ENCODE assay signal across 27 mouse cellular contexts in the genomic region with DNA sequence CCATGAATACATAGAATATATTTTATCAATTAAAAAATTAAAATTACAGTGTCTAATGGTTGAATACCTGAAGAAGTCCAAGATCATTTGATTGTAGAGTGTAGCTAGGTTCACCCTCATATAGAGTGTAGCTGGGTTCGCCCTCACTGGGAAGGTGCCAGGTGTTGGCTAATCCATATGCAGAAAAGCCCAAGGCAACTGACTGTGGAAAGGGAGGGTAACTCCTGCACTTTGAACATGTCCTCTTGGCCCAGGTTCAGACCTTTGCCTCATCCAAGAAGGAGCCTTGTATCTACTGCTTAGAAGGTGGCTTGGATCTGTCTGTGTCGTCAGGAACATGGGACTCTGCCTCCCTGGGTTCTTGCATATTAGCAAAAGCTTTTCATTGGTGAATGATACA. TPM values are rescaled to one million over a fixed set of nuclear protein-coding genes. Genes with fewer than 3 reads are reported as not detected.
A peak's percentile ranks its signal among the peaks of the same experiment; 100 is the strongest.
DNase-seq lines count a peak whose midpoint lies in the region; ATAC-seq and TF ChIP-seq lines count a peak whose summit lies in the region.
"Had no signal": no experiment of that assay in that cellular context is flagged by ENCODE, and none has a peak within 500 bp of the region (broad histone marks: within the 10 kb centered on the region; RNA-seq: fewer than 3 reads in every experiment).

No protein-coding gene starts in this region.

- WGBS in heart, embryonic 11.5 days (ENCODE audit: insufficient replicate concordance), result 82% methylated on average over 2 of the region's 2 CpGs
- 96% methylated on average over 2 of the region's 2 CpGs for WGBS in limb, embryonic 11.5 days
- WGBS in limb, embryonic 10.5 days, result 96% methylated on average over 2 of the region's 2 CpGs
- WGBS in forebrain, postnatal 0 days, result 86% methylated on average over 2 of the region's 2 CpGs

- no peak for DNase-seq in heart, postnatal 10 days
- peak; percentile 12 for DNase-seq in limb, embryonic 11.5 days (ENCODE audit: low spot score)
- DNase-seq in limb, embryonic 10.5 days (ENCODE audit: low spot score), result no peak
- DNase-seq in gonadal fat pad, adult 2 months (ENCODE audit: low read depth), result peak; percentile 14
- DNase-seq in kidney, postnatal 14 days, result peak; percentile 77
- DNase-seq in urinary bladder, postnatal 10 days (ENCODE audit: low spot score), result no peak
- DNase-seq in forebrain, postnatal 0 days, result no peak
- DNase-seq: adrenal gland, postnatal 14 days; cerebellum, adult 11 months; cerebellum, adult 9-10 months; cerebellum, postnatal 36 days; embryo, embryonic 11 days; gastrocnemius, adult 2 months; gastrocnemius, postnatal 36 days; retina, postnatal 1 day; right cerebral cortex, postnatal 14 days; thymus, postnatal 14 days had no signal

- no peak for ATAC-seq in heart, embryonic 11.5 days (replicated peaks; ENCODE audit: insufficient number of reproducible peaks, low FRiP score, low TSS enrichment)
- no peak for ATAC-seq in limb, embryonic 11.5 days (ENCODE audit: insufficient number of reproducible peaks, low FRiP score, low TSS enrichment, low read depth)
- no peak for ATAC-seq in forebrain, postnatal 0 days
- ATAC-seq: forebrain, embryonic 15.5 days; hindbrain, embryonic 16.5 days; midbrain, embryonic 13.5 days; Patski had no signal

- H3K27me3 ChIP-seq in heart, embryonic 11.5 days (ENCODE audit: control insufficient read depth, insufficient read depth, low read length), result no peaks in the 10 kb centered on the region
- H3K27me3 ChIP-seq in limb, embryonic 11.5 days (ENCODE audit: control insufficient read depth, insufficient read depth, low read length), result no peaks in the 10 kb centered on the region
- no peaks in the 10 kb centered on the region for H3K27me3 ChIP-seq in limb, embryonic 10.5 days (ENCODE audit: low read depth, poor library complexity, severe bottlenecking)
- H3K27me3 ChIP-seq in forebrain, postnatal 0 days (ENCODE audit: insufficient read depth, low read length), result no peaks in the 10 kb centered on the region
- H3K27me3 ChIP-seq: embryonic facial prominence, embryonic 12.5 days; forebrain, embryonic 15.5 days; limb, embryonic 12.5 days; midbrain, embryonic 13.5 days; Patski had no signal

- no peaks in the 10 kb centered on the region for H3K9me3 ChIP-seq in heart, embryonic 11.5 days (replicated peaks; ENCODE audit: control insufficient read depth, low read length)
- no peaks in the 10 kb centered on the region for H3K9me3 ChIP-seq in limb, embryonic 11.5 days (ENCODE audit: control insufficient read depth, low read length)
- no peaks in the 10 kb centered on the region for H3K9me3 ChIP-seq in limb, embryonic 10.5 days (replicated peaks)
- H3K9me3 ChIP-seq in forebrain, postnatal 0 days (ENCODE audit: low read length), result no peaks in the 10 kb centered on the region
- H3K9me3 ChIP-seq: embryonic facial prominence, embryonic 12.5 days; forebrain, embryonic 10.5 days; forebrain, embryonic 15.5 days; limb, embryonic 12.5 days; midbrain, embryonic 13.5 days had no signal

- peak overlapping the region; percentile 15; the same call in 1 of the 2 replicates for H3K27ac ChIP-seq in heart, embryonic 11.5 days (ENCODE audit: low read depth, low read length)
- H3K27ac ChIP-seq in limb, embryonic 11.5 days (replicated peaks; ENCODE audit: low read depth, low read length), result no peak overlapping the region
- no peak overlapping the region for H3K27ac ChIP-seq in limb, embryonic 10.5 days
- no peak overlapping the region for H3K27ac ChIP-seq in forebrain, postnatal 0 days (ENCODE audit: low read depth, low read length)
- H3K27ac ChIP-seq: embryonic facial prominence, embryonic 12.5 days; forebrain, embryonic 10.5 days; forebrain, embryonic 15.5 days; gastrocnemius, adult 2 months; limb, embryonic 12.5 days; macrophage; midbrain, embryonic 13.5 days had no signal

- H3K4me2 ChIP-seq in heart, embryonic 11.5 days, result no peak overlapping the region
- H3K4me2 ChIP-seq in limb, embryonic 11.5 days (ENCODE audit: low read depth, severe bottlenecking), result no peak overlapping the region
- H3K4me2 ChIP-seq in forebrain, postnatal 0 days (ENCODE audit: low read depth), result no peak overlapping the region
- H3K4me2 ChIP-seq: embryonic facial prominence, embryonic 12.5 days; forebrain, embryonic 15.5 days; limb, embryonic 12.5 days; liver, embryonic 11.5 days; midbrain, embryonic 13.5 days had no signal

- no peak for TF ChIP-seq CTCF in forebrain, postnatal 0 days (IDR thresholded peaks at IDR 0.05; ENCODE audit: low read depth)

- H3K4me3 ChIP-seq in heart, embryonic 11.5 days (ENCODE audit: low read depth, low read length), result no peak overlapping the region
- H3K4me3 ChIP-seq in limb, embryonic 11.5 days (ENCODE audit: low read depth, low read length), result no peak overlapping the region
- H3K4me3 ChIP-seq in limb, embryonic 10.5 days, result no peak overlapping the region
- H3K4me3 ChIP-seq in forebrain, postnatal 0 days (ENCODE audit: low read depth, low read length), result no peak overlapping the region
- H3K4me3 ChIP-seq: embryonic facial prominence, embryonic 12.5 days; forebrain, embryonic 10.5 days; forebrain, embryonic 15.5 days; gastrocnemius, adult 2 months; limb, embryonic 12.5 days; midbrain, embryonic 13.5 days had no signal

- intact Hi-C loops in heart, postnatal 10 days (cut with DNase I), result no loop called here

- H3K36me3 ChIP-seq in heart, embryonic 11.5 days (ENCODE audit: control insufficient read depth, insufficient read depth, low read length), result no peaks in the 10 kb centered on the region
- no peaks in the 10 kb centered on the region for H3K36me3 ChIP-seq in limb, embryonic 11.5 days (ENCODE audit: control insufficient read depth, insufficient read depth, low read length)
- no peaks in the 10 kb centered on the region for H3K36me3 ChIP-seq in limb, embryonic 10.5 days
- no peaks in the 10 kb centered on the region for H3K36me3 ChIP-seq in forebrain, postnatal 0 days (ENCODE audit: insufficient read depth)
- H3K36me3 ChIP-seq: embryonic facial prominence, embryonic 12.5 days; forebrain, embryonic 10.5 days; forebrain, embryonic 15.5 days; limb, embryonic 12.5 days; midbrain, embryonic 13.5 days had no signal

- H3K9ac ChIP-seq in heart, embryonic 11.5 days (ENCODE audit: low read depth, low read length), result no peak overlapping the region
- no peak overlapping the region for H3K9ac ChIP-seq in limb, embryonic 11.5 days (ENCODE audit: low read length)
- H3K9ac ChIP-seq in forebrain, postnatal 0 days, result no peak overlapping the region
- H3K9ac ChIP-seq: embryonic facial prominence, embryonic 12.5 days; forebrain, embryonic 15.5 days; limb, embryonic 12.5 days; midbrain, embryonic 13.5 days had no signal

- peaks cover 29% of the 10 kb centered on the region for H3K4me1 ChIP-seq in heart, embryonic 11.5 days (ENCODE audit: control insufficient read depth, insufficient read depth, low read length)
- peaks cover 8% of the 10 kb centered on the region for H3K4me1 ChIP-seq in limb, embryonic 11.5 days (ENCODE audit: control insufficient read depth, insufficient read depth, low read length)
- peaks cover 28% of the 10 kb centered on the region for H3K4me1 ChIP-seq in limb, embryonic 10.5 days
- no peaks in the 10 kb centered on the region for H3K4me1 ChIP-seq in forebrain, postnatal 0 days (ENCODE audit: insufficient read depth)
- H3K4me1 ChIP-seq: embryonic facial prominence, embryonic 12.5 days; forebrain, embryonic 15.5 days; midbrain, embryonic 13.5 days had no signal

RNA-seq across cellular contexts. Expression of a gene that starts 34.9 kb away (rescaled TPM):
- 16.1 and 19.3 TPM in 2 replicates for polyA plus RNA-seq in heart, embryonic 11.5 days (2014; fragmentation: Nextera tagmentation; extraction: Ambion mirVana)
- total RNA-seq in heart, postnatal 10 days (2021), result 10 to 100 TPM; 29.4 to 31.0 TPM
- polyA plus RNA-seq in limb, embryonic 11.5 days (2014; fragmentation: Nextera tagmentation; extraction: Ambion mirVana), result 27.8 and 29.9 TPM in 2 replicates
- polyA plus RNA-seq in limb, embryonic 10.5 days (2016; fragmentation: Nextera tagmentation; extraction: Ambion mirVana), result 21.8 and 27.9 TPM in 2 replicates
- polyA plus RNA-seq in gonadal fat pad, adult 2 months (2012; rRNA removed), result 30.8 and 42.9 TPM in 2 replicates
- 31.6 and 37.8 TPM in 2 replicates for total RNA-seq in forebrain, postnatal 0 days (2014; rRNA removed)
- polyA plus RNA-seq in forebrain, postnatal 0 days (2015; fragmentation: Nextera tagmentation; extraction: Ambion mirVana), result 8.1 and 12.8 TPM in 2 replicates

Comparison
In these comparisons a context has a peak if more than half of its experiments do, and no peak if none do; other contexts are left out.
1. DNase-seq: peak in limb, embryonic 11.5 days (single experiment), gonadal fat pad, adult 2 months (single experiment) and kidney, postnatal 14 days (single experiment); none in heart, postnatal 10 days (0 of 2), limb, embryonic 10.5 days (single experiment), urinary bladder, postnatal 10 days (single experiment) and forebrain, postnatal 0 days (single experiment).